Mouse (Mus musculus) heart, embryonic 16.5 days (tissue): ENCODE measurements around the gene Pde6d. TPM values are rescaled to one million over a fixed set of nuclear protein-coding genes. Genes with fewer than 3 reads are reported as not detected.

Source experiments
- ATAC-seq: fragments of 200-750 bp; cut with Nextera tagmentation; replicated peaks from 2 replicates; pipeline ENCODE4 v1.8.0; 2017; ENCODE audit warnings: moderate number of reproducible peaks; ENCODE audit not compliant: insufficient read depth, low FRiP score; ENCODE audit errors: extremely low read depth
- H3K27ac ChIP-seq: fragments of 300-500 bp; sonication (generic); 2 replicates; pipeline ENCODE4 v1.5.1; 2014; ENCODE audit warnings: mild to moderate bottlenecking, low read length, control low read depth, moderate library complexity
- H3K27me3 ChIP-seq: fragments of 300-500 bp; sonication (generic); 2 replicates; pipeline ENCODE4 v1.6.1; 2014; ENCODE audit warnings: low read length, mixed read lengths; ENCODE audit not compliant: control insufficient read depth, insufficient read depth
- H3K36me3 ChIP-seq: fragments of 300-500 bp; sonication (generic); 2 replicates; pipeline ENCODE4 v1.6.1; 2014; ENCODE audit not compliant: control insufficient read depth, insufficient read depth
- H3K4me1 ChIP-seq: fragments of 300-500 bp; sonication (generic); 2 replicates; pipeline ENCODE4 v1.6.1; 2014; ENCODE audit warnings: low read length, mixed read lengths; ENCODE audit not compliant: control insufficient read depth, insufficient read depth
- H3K4me2 ChIP-seq: fragments of 300-500 bp; sonication (generic); 2 replicates; pipeline ENCODE4 v1.6.1; 2014; ENCODE audit warnings: low read depth, mild to moderate bottlenecking, control low read depth, low read length
- H3K4me3 ChIP-seq: fragments of 300-500 bp; sonication (generic); 2 replicates; pipeline ENCODE4 v1.5.1; 2014; ENCODE audit warnings: mild to moderate bottlenecking, control low read depth, low read length
- H3K9ac ChIP-seq: fragments of 300-500 bp; sonication (generic); 2 replicates; pipeline ENCODE4 v1.6.1; 2014; ENCODE audit warnings: low read length, control low read depth
- H3K9me3 ChIP-seq: fragments of 300-500 bp; sonication (generic); replicated peaks from 2 replicates; pipeline ENCODE4 v1.6.1; 2016; ENCODE audit warnings: low read length; ENCODE audit not compliant: control insufficient read depth
- WGBS: fragments of 180-500 bp; shearing (Covaris S2); extraction: QIAGEN DNeasy Blood & Tissue Kit; methylation state at CpG from one replicate; pipeline ENCODE4 v1.1.7; 2014; 5-methylcytosine and 5-hydroxymethylcytosine counted together
- polyA plus RNA-seq: library from polyadenylated mRNA; unstranded; fragments of >200 nt; fragmentation: Nextera tagmentation; extraction: Ambion mirVana; gene quantifications from 2 replicates; pipeline ENCODE4 v1.2.1, GENCODE M21; 2015

Gene Pde6d
- polyA plus RNA-seq, 1 experiment from 2014 or later, result 60.5 TPM

DNA sequence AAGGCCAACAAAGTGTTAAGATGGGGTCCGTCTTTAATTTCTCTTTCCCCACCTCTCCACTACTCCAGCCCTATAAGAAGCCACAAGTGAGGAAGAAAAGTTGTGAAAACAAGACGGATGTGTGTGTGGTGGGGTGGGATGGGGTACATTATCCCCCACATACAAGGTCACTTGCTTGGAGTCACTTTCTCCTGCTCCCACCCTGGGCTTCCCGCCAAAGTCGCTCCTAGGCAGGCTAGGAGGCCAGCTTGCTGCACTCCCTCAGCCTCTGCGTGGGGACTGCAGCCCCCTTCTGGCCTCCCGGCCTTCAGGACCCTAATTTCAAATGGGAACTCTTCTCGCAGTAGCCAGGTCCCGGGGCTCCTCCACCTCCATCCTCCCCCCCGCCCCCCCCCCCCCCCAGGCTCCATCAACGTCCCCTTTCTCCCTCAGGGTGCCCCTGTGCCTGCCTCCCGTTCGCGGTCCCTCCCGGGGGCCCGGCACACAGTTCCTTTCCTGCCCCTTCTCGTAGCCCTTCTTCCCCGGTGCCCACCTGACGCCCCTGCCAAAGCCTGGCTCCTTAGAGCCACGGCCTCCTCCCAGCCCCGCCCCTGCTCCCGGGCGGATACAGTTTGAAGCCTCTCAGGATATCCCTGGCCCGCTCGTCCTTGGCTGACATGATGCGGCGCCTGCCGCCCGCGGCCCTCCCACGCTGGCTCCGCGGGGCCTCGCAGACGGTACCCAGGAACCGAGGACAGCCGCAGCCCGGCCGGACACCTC lies 558 bp downstream of the Pde6d start:
- WGBS, result 1% methylated on average over 37 of the region's 38 CpGs
- peak; percentile 81 for ATAC-seq

DNA sequence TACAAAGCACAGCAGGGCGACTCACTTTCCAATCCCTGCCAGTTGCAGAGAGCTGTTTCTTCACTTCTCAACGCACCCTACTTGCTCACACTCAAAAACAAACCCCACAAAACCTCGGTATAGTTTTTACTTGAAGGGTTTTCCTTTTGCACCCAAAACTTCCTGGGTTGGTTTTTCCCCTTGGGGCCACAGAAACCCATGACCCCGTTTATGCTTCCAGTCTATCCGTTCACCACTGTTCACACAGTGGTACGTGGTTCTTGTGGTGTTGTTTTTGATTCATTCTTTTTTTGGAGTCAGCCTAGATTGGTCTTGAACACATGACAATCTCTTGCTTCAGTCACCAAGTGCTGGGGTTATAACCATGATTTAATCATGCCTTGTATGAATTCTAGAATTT lies 2.0 kb downstream of the Pde6d start:
- ATAC-seq, result no peak
- 70% methylated on average over 6 of the region's 6 CpGs for WGBS
- Histone ChIP-seq H3K9ac (no peak overlapping the region), H3K4me3 (no peak overlapping the region), H3K9me3 (no peaks in the 10 kb centered on the region), H3K27ac (no peak overlapping the region), H3K4me2 (no peak overlapping the region), H3K27me3 (no peaks in the 10 kb centered on the region), H3K4me1 (peaks cover 6% of the 10 kb centered on the region), H3K36me3 (no peaks in the 10 kb centered on the region)

More for the DNA sequence above, 558 bp downstream of the Pde6d start:
- Histone ChIP-seq H3K4me2 (peak overlapping the region; percentile 72), H3K4me3 (peak overlapping the region; percentile 98), H3K36me3 (no peaks in the 10 kb centered on the region), H3K27ac (peak overlapping the region; percentile 73), H3K4me1 (peaks cover 8% of the 10 kb centered on the region), H3K9ac (peak overlapping the region; percentile 96), H3K9me3 (no peaks in the 10 kb centered on the region), H3K27me3 (no peaks in the 10 kb centered on the region)

GRCm38 (mm10) chr1:86571941-86572340 lies 10.5 kb downstream of the Pde6d start:
- H3K9ac ChIP-seq, result no peak overlapping the region
- ATAC-seq, result no peak
- WGBS, result 39% methylated on average over 4 of the region's 4 CpGs
- no peaks in the 10 kb centered on the region for H3K27me3 ChIP-seq
- H3K4me3 ChIP-seq, result no peak overlapping the region
- H3K4me1 ChIP-seq, result no peaks in the 10 kb centered on the region
- peaks cover 7% of the 10 kb centered on the region; the same call in 1 of the 2 replicates for H3K36me3 ChIP-seq
- H3K4me2 ChIP-seq, result no peak overlapping the region
- no peak overlapping the region for H3K27ac ChIP-seq
- H3K9me3 ChIP-seq, result no peaks in the 10 kb centered on the region

GRCm38 (mm10) chr1:86571381-86571780 lies 11.0 kb downstream of the Pde6d start:
- no peak overlapping the region for H3K4me3 ChIP-seq
- H3K27ac ChIP-seq, result no peak overlapping the region
- H3K27me3 ChIP-seq, result no peaks in the 10 kb centered on the region
- H3K9ac ChIP-seq, result no peak overlapping the region
- H3K4me1 ChIP-seq, result no peaks in the 10 kb centered on the region
- no peak for ATAC-seq
- WGBS, result 82% methylated on average over 2 of the region's 2 CpGs
- no peaks in the 10 kb centered on the region for H3K9me3 ChIP-seq
- no peak overlapping the region for H3K4me2 ChIP-seq
- peaks cover 7% of the 10 kb centered on the region; the same call in 1 of the 2 replicates for H3K36me3 ChIP-seq

- no peak overlapping the region for H3K4me2 ChIP-seq
- H3K9ac ChIP-seq, result no peak overlapping the region
- no peak overlapping the region for H3K4me3 ChIP-seq
- H3K9me3 ChIP-seq, result no peaks in the 10 kb centered on the region
- no peak for ATAC-seq
- H3K4me1 ChIP-seq, result no peaks in the 10 kb centered on the region
- H3K27ac ChIP-seq, result no peak overlapping the region
- H3K27me3 ChIP-seq, result no peaks in the 10 kb centered on the region
- H3K36me3 ChIP-seq, result peaks cover 7% of the 10 kb centered on the region
- WGBS, result 87% methylated on average over 2 of the region's 2 CpGs
Observed at GRCm38 (mm10) chr1:86569292-86569860, 13.1 kb downstream of the Pde6d start.

GRCm38 (mm10) chr1:86568409-86568808 lies 14.0 kb downstream of the Pde6d start:
- no peak overlapping the region for H3K4me2 ChIP-seq
- no peak for ATAC-seq
- H3K9me3 ChIP-seq, result no peaks in the 10 kb centered on the region
- H3K27ac ChIP-seq, result no peak overlapping the region
- no peaks in the 10 kb centered on the region for H3K27me3 ChIP-seq
- no peak overlapping the region for H3K4me3 ChIP-seq
- H3K9ac ChIP-seq, result no peak overlapping the region
- no peaks in the 10 kb centered on the region for H3K4me1 ChIP-seq
- peaks cover 2% of the 10 kb centered on the region for H3K36me3 ChIP-seq
- 84% methylated on average over 2 of the region's 2 CpGs for WGBS

DNA sequence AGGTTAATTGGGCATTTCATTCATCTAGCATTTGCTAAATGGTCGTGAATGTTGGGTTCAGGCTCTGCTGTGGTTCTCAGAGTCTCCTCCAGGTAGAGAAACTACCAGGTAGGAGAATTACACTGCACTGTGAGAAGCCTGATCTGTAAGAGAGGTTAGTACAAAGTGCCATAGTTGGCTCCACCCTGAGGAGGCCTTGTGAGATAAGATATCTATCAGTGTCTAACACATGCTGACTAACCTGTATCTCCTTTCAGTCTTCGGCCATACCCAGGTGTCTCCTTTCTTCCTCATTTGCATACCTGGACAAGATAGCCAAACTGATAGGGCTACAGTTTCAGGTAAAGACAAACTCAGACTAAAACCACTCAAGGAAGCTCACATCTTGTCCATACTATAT lies 19.8 kb downstream of the Pde6d start:
- WGBS, result 91% methylated on average over 2 of the region's 2 CpGs
- H3K36me3 ChIP-seq, result no peaks in the 10 kb centered on the region; the same call in none of the 2 replicates
- no peaks in the 10 kb centered on the region for H3K27me3 ChIP-seq
- no peaks in the 10 kb centered on the region for H3K9me3 ChIP-seq
- ATAC-seq, result no peak
- H3K4me2 ChIP-seq, result no peak overlapping the region
- H3K9ac ChIP-seq, result no peak overlapping the region
- peaks cover 8% of the 10 kb centered on the region for H3K4me1 ChIP-seq
- H3K27ac ChIP-seq, result no peak overlapping the region
- H3K4me3 ChIP-seq, result no peak overlapping the region

DNA sequence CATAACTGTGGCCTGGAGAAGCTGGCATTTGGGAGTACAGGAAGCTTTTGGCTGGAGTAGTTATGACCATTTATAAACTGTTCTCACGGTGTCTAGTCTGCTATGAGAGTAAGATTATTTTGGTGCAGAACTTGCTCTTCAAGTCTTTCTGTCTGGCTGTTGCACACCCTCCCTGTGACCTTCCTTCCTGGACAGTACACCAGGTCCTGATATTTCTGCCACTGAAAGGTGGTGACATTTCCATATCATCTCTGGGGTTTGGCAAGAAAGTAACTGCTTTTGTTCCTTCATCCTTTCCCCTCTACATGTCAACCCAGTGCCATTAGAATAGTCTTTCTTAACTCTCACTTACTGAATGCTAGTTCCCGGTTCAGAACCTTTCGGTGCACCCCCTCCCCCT lies 23.2 kb downstream of the Pde6d start:
- Histone ChIP-seq H3K4me3 (no peak overlapping the region), H3K9me3 (no peaks in the 10 kb centered on the region)

DNA sequence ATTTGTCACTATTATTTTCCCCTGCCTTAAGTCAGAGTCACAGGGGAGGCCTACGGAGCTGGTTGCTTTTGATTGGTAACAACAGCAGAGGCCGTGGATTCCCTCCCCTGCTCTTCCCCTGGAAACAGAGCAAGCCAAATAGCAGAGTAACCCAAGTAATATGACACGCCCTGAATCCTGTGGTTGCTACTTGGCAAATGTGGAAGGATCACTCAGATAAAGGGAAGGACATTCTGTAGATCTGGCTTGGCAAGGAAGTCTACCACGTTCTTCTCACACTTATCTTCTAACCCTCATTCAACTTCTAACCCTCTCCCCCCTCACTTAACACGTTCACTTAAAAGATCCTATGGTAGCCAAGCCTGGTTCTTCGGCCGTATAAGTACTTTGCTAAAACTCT lies 24.6 kb downstream of the Pde6d start:
- peak; percentile 51; the same call in 1 of the 2 replicates for ATAC-seq
- Histone ChIP-seq H3K9ac (no peak overlapping the region), H3K27me3 (no peaks in the 10 kb centered on the region), H3K4me1 (peaks cover 8% of the 10 kb centered on the region), H3K9me3 (no peaks in the 10 kb centered on the region), H3K36me3 (peaks cover 3% of the 10 kb centered on the region; the same call in 1 of the 2 replicates), H3K4me2 (no peak overlapping the region), H3K4me3 (no peak overlapping the region), H3K27ac (0 out of 2 replicates have a peak overlapping the region, but pooled peaks have one; percentile 49)
- 40% methylated on average over 7 of the region's 7 CpGs for WGBS

More for the DNA sequence above, 23.2 kb downstream of the Pde6d start:
- H3K27ac ChIP-seq, result no peak overlapping the region; the same call in 1 of the 2 replicates
- WGBS, result 59% methylated on average over 3 of the region's 3 CpGs
- ATAC-seq, result no peak
- peaks cover 8% of the 10 kb centered on the region for H3K4me1 ChIP-seq
- no peaks in the 10 kb centered on the region for H3K27me3 ChIP-seq
- H3K4me2 ChIP-seq, result no peak overlapping the region
- H3K9ac ChIP-seq, result no peak overlapping the region
- peaks cover 3% of the 10 kb centered on the region for H3K36me3 ChIP-seq
